Mouse (Mus musculus): ENCODE data around the gene Kif22.

Gene Kif22

GRCm38 (mm10) chr7:126983113-126983512 lies 59.2 kb downstream of the Kif22 start:
- no peak for DNase-seq (ENCODE audit: low read depth)

- DNase-seq (ENCODE audit: low read depth), result no peak
These were observed 60.2 kb downstream of the Kif22 start for GRCm38 (mm10) chr7:126982054-126982453.

GRCm38 (mm10) chr7:126981601-126982000 lies 60.7 kb downstream of the Kif22 start:
- DNase-seq (ENCODE audit: low read depth), result no peak

- no peak for DNase-seq (ENCODE audit: low read depth)
These were observed 63.4 kb downstream of the Kif22 start for GRCm38 (mm10) chr7:126978841-126979240.
